Mouse (Mus musculus) lung, adult 2 months (tissue): ENCODE results near the gene Hnrnpk.

Experiments
- CTCF ChIP-seq: fragments of 200-500 bp; IDR thresholded peaks from 2 replicates; pipeline ENCODE4 v1.5.1; 2011; ENCODE audit warnings: mild to moderate bottlenecking, low read length, control low read depth; ENCODE audit not compliant: insufficient read depth
- POLR2A ChIP-seq: fragments of 200-500 bp; IDR thresholded peaks from 2 replicates; pipeline ENCODE4 v1.6.1; 2011; ENCODE audit warnings: low read depth, mild to moderate bottlenecking, control low read depth, low read length, borderline replicate concordance; ENCODE audit errors: extremely low read depth

DNA sequence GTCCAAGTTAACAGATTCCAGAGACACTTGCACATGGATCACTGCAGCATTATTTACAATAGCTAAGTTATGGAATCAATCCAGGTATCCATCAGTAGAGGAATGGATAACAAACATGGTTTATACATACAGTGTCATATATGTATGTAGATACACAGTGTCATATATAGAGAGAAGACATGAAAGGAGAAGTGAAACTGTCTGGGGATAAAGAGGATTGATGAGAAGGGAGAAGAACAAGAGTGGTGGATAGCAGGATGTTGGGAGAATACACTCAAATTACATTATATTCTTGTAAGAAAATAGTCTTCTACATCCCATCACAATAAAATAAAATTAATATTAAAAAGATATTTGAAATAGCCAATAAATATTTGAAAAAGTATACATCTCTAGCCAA lies 50.1 kb downstream of the Hnrnpk start:
- no peak for TF ChIP-seq CTCF
- TF ChIP-seq POLR2A, result no peak
